Mouse (Mus musculus): Measurements from ENCODE around the gene Ube2v1. TPM values are rescaled to one million over a fixed set of nuclear protein-coding genes. Genes with fewer than 3 reads are reported as not detected.

Ube2v1 gene
- polyA plus RNA-seq, 1 experiment = 227 TPM

DNA sequence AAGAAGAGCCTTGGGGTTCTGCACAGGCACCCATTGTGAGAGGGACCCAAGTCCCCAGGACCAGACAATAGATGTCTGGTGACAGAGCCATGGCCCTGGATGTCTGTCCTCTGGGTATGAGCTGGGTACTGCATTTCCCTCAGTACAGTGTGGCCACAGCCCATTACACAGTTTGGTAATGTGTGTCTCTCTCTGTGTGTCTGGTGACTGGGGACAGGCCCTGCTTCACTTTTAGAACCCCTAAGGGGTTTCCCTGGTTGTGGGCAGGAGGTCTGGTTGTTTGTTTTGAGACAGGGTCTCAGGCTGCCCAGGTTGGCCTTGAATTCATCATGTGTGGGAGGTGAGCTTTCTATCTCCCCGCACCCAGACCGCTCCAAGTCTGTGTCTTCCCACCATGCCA, 46.6 kb downstream of the Ube2v1 start:
- TF ChIP-seq CTCF (IDR thresholded peaks at IDR 0.05; ENCODE audit: borderline replicate concordance, insufficient read depth, low read length) = no peak
- TF ChIP-seq POLR2A (IDR thresholded peaks at IDR 0.05; ENCODE audit: low read depth, low read length) = no peak
- Histone ChIP-seq H3K27ac (ENCODE audit: insufficient read depth, low read length) (no peak overlapping the region), H3K4me1 (ENCODE audit: control insufficient read depth, insufficient read depth, low read length) (no peaks in the 10 kb centered on the region; the same call in 1 of the 2 replicates)

DNA sequence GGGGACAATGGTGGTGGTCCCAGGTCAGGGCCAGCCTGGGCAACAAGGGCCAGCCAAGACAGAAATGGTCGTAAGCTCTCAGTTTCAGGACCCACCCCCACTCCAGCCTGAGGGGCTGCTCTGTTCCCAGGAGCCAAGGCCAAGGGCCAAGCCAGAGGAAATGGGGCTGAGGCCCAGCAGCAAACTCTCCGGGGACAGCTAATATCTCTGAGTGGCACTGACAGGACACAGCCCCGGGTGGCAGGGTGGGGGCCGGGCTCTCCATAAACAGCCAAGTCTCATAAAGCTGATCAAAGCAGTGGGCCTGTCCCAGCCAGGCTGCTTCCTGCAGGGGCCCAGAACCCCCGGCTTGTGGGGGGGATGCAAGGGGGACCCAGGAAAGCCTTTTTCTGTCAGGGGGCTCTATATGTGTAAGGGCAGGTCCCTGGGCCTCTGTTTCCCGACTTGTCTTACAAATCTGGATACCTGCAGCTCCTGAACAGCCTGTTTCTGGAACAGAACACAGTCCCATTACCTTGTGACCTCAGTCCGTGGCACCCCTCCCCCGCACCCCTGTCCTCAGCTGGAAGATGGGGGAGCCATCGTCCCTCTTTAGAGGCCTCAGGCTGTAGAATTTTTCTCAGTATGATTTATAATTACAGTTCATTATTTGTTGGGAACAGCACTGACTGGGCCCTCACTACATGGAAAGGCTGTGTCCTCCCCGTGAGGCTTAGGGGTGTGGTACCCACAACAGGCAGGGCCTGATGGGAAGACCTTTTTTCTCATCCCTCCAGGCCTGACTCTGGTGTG, 48.5 kb downstream of the Ube2v1 start:
- H3K4me3 ChIP-seq (ENCODE audit: insufficient read depth, low read length) = no peak overlapping the region
- TF ChIP-seq POLR2A (IDR thresholded peaks at IDR 0.05; ENCODE audit: low read depth, low read length) = no peak
- no peak for TF ChIP-seq CTCF (IDR thresholded peaks at IDR 0.05; ENCODE audit: borderline replicate concordance, insufficient read depth, low read length)
- H3K27ac ChIP-seq (ENCODE audit: insufficient read depth, low read length) = no peak overlapping the region
- no peaks in the 10 kb centered on the region; the same call in 1 of the 2 replicates for H3K4me1 ChIP-seq (ENCODE audit: control insufficient read depth, insufficient read depth, low read length)

More for the DNA sequence above, 46.6 kb downstream of the Ube2v1 start:
- no peak overlapping the region for H3K4me3 ChIP-seq (ENCODE audit: insufficient read depth, low read length)

DNA sequence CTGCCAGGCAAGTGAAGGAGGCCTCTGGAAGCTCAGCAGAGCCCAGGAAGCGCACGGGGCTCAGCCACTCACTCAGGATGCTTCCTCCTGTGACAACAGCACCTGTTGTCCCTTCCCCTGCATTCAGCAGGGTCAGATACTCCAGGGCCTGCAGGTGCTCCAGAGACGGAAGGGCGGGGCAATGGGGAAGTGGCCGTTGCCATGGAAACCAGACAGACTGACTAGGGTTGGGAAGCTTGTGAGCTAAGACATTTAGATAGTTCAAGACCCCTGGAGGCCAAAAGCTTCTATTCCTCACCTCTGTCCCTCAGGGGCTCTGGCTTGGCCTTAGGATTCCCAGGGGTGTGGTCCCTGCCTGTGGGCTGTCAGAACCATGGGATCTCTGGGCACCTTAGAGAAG, 53.4 kb downstream of the Ube2v1 start:
- no peak overlapping the region for H3K4me3 ChIP-seq (ENCODE audit: insufficient read depth, low read length)

DNA sequence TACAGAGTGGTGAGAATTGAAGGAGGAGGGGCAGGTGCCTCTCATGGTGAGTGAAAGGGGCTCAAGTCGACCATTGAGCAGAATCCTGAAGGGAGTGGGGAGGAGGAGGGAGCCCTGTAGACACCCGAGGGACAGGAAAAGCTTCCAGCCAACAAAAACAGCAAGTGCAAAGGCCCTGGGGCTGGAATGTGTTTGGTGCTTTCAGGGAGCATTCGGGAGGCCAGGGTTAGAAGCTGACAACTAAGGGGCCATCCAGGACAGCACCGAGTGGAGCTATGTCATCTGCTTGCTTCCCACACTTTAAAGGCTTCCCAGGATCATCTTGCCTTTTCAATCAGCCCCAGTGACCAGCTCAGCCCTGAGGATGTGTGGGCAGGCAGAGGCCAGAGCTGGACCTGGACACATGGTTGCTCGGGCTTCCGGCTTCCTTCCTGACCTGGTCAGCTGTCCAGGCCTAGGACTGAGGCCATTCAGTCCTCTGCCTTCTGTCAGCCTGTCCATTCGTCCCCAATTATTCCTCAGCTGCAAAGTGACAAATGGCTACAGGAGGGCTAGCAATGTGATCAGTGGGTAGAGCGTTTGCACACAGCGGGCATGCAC, 54.6 kb downstream of the Ube2v1 start:
- no peak overlapping the region for H3K27ac ChIP-seq (ENCODE audit: insufficient read depth, low read length)
- H3K4me1 ChIP-seq (ENCODE audit: control insufficient read depth, insufficient read depth, low read length) = peaks cover 6% of the 10 kb centered on the region
- no peak overlapping the region for H3K4me3 ChIP-seq (ENCODE audit: insufficient read depth, low read length)
- TF ChIP-seq POLR2A (IDR thresholded peaks at IDR 0.05; ENCODE audit: low read depth, low read length) (no peak), CTCF (IDR thresholded peaks at IDR 0.05; ENCODE audit: borderline replicate concordance, insufficient read depth, low read length) (no peak)

More for the DNA sequence above, 53.4 kb downstream of the Ube2v1 start:
- H3K4me1 ChIP-seq (ENCODE audit: control insufficient read depth, insufficient read depth, low read length) = peaks cover 6% of the 10 kb centered on the region
- no peak for TF ChIP-seq POLR2A (IDR thresholded peaks at IDR 0.05; ENCODE audit: low read depth, low read length)
- TF ChIP-seq CTCF (IDR thresholded peaks at IDR 0.05; ENCODE audit: borderline replicate concordance, insufficient read depth, low read length) = no peak
- no peak overlapping the region for H3K27ac ChIP-seq (ENCODE audit: insufficient read depth, low read length)

DNA sequence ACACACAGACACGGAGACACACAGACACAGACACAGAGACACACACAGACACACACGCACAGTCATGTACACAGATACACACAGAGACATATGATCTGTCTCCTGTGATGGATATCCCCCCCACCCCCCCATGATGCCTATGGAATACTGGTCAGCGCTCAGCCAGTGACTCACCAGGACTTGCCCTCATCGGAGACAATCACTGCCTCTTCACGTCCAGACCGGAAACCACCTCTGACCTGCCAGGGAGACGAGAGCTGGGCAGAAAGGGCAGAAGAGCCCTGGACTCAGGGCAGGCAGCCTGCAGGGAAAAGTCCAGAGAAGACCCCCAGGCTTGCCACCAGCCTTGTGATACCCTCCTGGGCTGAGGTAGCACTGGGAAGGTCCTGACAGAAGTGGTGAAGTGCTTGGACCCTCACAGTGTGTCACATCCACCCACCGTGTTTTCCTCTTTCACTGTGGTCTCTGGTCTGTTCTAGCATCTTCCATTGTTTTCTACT, 55.7 kb downstream of the Ube2v1 start:
- H3K4me1 ChIP-seq (ENCODE audit: control insufficient read depth, insufficient read depth, low read length) = peaks cover 13% of the 10 kb centered on the region
- TF ChIP-seq POLR2A (IDR thresholded peaks at IDR 0.05; ENCODE audit: low read depth, low read length) = no peak
- TF ChIP-seq CTCF (IDR thresholded peaks at IDR 0.05; ENCODE audit: borderline replicate concordance, insufficient read depth, low read length) = no peak
- no peak overlapping the region for H3K27ac ChIP-seq (ENCODE audit: insufficient read depth, low read length)
- H3K4me3 ChIP-seq (ENCODE audit: insufficient read depth, low read length) = no peak overlapping the region

DNA sequence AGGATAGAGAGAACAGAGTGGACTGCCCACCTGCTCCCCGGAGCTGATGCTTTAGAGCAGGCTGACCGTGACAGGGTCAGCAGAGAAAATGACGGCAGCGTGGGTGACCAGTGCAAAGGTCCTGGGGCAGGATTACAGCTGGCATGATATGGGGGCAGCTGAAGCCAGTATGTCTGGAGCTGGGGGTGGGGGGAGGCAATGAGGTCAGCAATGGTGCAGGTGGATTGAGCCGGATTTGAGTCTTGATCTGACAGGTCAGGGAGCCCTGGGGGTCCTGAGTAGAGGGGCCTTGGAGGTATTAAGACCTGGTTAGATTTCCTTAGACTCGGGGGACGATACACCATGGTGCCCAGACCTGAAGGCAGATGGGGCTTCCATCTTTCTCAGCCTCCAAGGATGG, 56.3 kb downstream of the Ube2v1 start:
- Histone ChIP-seq H3K4me3 (ENCODE audit: insufficient read depth, low read length) (no peak overlapping the region), H3K4me1 (ENCODE audit: control insufficient read depth, insufficient read depth, low read length) (peaks cover 16% of the 10 kb centered on the region), H3K27ac (ENCODE audit: insufficient read depth, low read length) (peak overlapping the region; percentile 60)
- no peak for TF ChIP-seq POLR2A (IDR thresholded peaks at IDR 0.05; ENCODE audit: low read depth, low read length)
- no peak for TF ChIP-seq CTCF (IDR thresholded peaks at IDR 0.05; ENCODE audit: borderline replicate concordance, insufficient read depth, low read length)

DNA sequence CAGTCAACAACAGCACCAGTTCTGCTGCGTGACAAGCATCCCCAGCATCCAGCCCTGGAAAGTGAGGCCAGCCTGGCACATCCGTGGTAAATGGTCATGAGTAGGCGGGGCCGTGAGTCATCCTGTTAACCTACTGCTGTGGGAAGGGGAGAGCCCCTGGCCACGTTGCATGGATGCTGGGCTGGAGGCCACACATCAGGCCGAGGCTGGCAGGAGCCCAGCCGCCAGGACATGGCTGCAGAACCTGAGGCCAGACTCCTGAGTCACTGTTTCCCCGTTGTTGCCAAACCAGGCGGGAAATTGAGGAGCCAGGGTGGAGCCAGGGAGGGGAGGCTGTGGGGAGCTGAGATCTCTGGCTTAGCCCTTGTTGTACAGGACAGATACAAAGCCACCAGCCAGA, 57.1 kb downstream of the Ube2v1 start:
- TF ChIP-seq POLR2A (IDR thresholded peaks at IDR 0.05; ENCODE audit: low read depth, low read length) (no peak), CTCF (IDR thresholded peaks at IDR 0.05; ENCODE audit: borderline replicate concordance, insufficient read depth, low read length) (no peak)
- Histone ChIP-seq H3K4me3 (ENCODE audit: insufficient read depth, low read length) (no peak overlapping the region), H3K27ac (ENCODE audit: insufficient read depth, low read length) (peak overlapping the region; percentile 60), H3K4me1 (ENCODE audit: control insufficient read depth, insufficient read depth, low read length) (peaks cover 20% of the 10 kb centered on the region)

DNA sequence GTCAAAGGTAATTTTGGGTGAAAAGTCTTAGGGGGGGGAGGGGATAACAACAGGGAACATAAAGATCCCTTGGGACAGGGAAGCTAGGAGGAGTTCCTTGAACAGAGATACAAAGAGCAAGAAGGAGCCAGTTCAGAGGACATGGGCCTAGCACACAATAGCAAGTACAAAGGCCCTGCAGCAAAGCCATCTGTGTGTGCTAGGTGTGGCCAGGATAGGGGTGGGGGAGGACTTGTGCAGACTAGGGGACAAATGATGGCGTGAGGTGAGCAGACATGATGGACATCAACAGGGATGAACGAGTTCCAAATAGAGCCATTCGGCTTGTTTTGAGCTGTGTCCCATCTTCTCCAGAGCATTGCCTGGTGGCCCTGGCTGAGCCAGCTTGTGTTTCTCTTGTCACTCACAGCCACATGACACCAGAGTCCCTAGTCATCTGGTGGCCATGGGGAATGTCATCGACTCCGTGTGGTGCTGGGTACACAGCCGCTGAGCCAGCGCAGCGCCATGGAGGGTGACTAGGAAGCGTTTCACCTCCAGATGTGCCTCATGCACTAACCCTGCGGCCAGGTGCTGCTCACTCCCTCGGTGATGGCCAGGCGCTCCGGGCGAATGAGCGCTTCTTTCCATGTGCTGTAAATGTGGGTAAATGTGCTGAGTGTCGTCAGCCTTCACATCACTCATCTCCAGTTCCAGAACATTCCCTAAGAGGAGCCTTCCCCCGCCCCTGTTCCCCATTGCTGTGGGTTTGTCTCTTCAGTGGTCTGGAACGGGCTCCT, 60.3 kb downstream of the Ube2v1 start:
- peak overlapping the region; percentile 94 for H3K27ac ChIP-seq (ENCODE audit: insufficient read depth, low read length)
- TF ChIP-seq POLR2A (IDR thresholded peaks at IDR 0.05; ENCODE audit: low read depth, low read length) = no peak
- TF ChIP-seq CTCF (IDR thresholded peaks at IDR 0.05; ENCODE audit: borderline replicate concordance, insufficient read depth, low read length) = no peak
- H3K4me3 ChIP-seq (ENCODE audit: insufficient read depth, low read length) = no peak overlapping the region
- H3K4me1 ChIP-seq (ENCODE audit: control insufficient read depth, insufficient read depth, low read length) = peaks cover 20% of the 10 kb centered on the region

DNA sequence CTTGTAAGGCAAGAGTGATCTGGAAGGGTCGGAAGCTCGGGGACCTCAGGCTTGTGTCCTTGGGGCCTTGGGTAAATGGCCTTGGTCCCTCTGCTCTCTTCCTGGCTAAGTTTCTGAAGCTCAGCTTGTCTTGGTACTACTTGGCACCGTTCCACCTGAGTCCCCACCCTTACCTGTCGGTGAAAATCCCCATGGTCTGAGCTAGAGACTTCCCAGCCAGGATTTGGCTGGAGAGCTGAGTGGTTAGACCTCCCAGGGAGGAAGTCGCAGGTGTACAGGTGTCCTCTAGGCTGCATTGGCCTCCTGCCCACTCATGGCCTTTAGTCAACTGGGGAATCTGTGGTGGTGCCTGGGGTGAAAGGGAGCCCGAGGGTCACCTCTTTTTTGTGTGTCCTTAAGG, 61.1 kb downstream of the Ube2v1 start:
- H3K27ac ChIP-seq (ENCODE audit: insufficient read depth, low read length) = peak overlapping the region; percentile 94
- no peak overlapping the region for H3K4me3 ChIP-seq (ENCODE audit: insufficient read depth, low read length)
- TF ChIP-seq POLR2A (IDR thresholded peaks at IDR 0.05; ENCODE audit: low read depth, low read length) = no peak
- no peak for TF ChIP-seq CTCF (IDR thresholded peaks at IDR 0.05; ENCODE audit: borderline replicate concordance, insufficient read depth, low read length)
- peaks cover 18% of the 10 kb centered on the region for H3K4me1 ChIP-seq (ENCODE audit: control insufficient read depth, insufficient read depth, low read length)

Measured in embryonic fibroblast, embryonic 13.5 days (primary cell).